Mouse (Mus musculus): ENCODE results near the gene Dtx3.

DNA sequence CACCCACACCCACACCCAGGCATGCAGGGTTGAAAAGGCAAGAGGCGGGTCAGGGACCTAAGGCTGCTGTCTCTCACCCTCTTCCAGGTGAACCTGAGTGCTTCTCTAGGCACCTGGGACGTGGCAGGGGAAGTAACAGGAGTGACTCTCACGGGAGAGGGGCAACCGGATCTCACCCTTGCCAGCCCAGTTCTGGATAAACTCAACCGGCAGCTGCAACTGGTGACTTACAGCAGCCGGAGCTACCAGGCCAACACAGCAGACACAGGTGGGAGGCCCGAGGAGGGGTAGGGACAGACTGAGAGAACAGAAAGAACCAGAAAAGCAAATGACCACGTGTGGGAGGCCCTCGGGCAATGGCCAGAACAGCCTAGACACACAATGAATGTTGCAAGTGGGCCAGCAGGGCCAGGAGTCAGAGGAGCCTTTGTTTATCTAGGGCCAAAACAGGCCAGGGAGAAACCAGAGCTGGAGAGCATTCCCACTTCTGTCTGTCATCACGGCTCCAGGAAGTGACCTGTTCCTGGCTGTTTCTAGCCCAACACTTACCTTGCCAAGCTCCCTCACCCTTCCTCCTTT, 27.8 kb downstream of the Dtx3 start:
- TF ChIP-seq CTCF (IDR thresholded peaks at IDR 0.05; ENCODE audit: borderline replicate concordance, insufficient read depth, low read depth, low read length): no peak
- TF ChIP-seq POLR2A (IDR thresholded peaks at IDR 0.05; ENCODE audit: borderline replicate concordance, insufficient read depth, low read length): no peak
